Mouse (Mus musculus): ENCODE measurements around the gene Best3. TPM values are rescaled to one million over a fixed set of nuclear protein-coding genes. Genes with fewer than 3 reads are reported as not detected.

The Best3 gene
- polyA plus RNA-seq, 1 experiment from 2014 or later = 0.05 TPM

Other genes starting within 250 kb of the Best3 start
- gene Myrfl, start 89.4 kb upstream of the Best3 start, polyA plus RNA-seq (2015; fragmentation: Nextera tagmentation; extraction: Ambion mirVana) = 1.2 and 1.3 TPM in 2 replicates
- 24.6 and 25.2 TPM in 2 replicates for gene Rab3ip, start 35.5 kb upstream of the Best3 start, polyA plus RNA-seq (2015; fragmentation: Nextera tagmentation; extraction: Ambion mirVana)
- not detected in 2 replicates for gene Gm10271, start 13.7 kb upstream of the Best3 start, polyA plus RNA-seq (2015; fragmentation: Nextera tagmentation; extraction: Ambion mirVana)
- not detected in 2 replicates for gene Lrrc10, start 59.0 kb downstream of the Best3 start, polyA plus RNA-seq (2015; fragmentation: Nextera tagmentation; extraction: Ambion mirVana)
- gene Cct2, start 77.5 kb downstream of the Best3 start, polyA plus RNA-seq (2015; fragmentation: Nextera tagmentation; extraction: Ambion mirVana) = 227 and 229 TPM in 2 replicates
- gene Frs2, start 162.2 kb downstream of the Best3 start, polyA plus RNA-seq (2015; fragmentation: Nextera tagmentation; extraction: Ambion mirVana) = 18.4 and 18.8 TPM in 2 replicates
- 62.4 and 64.3 TPM in 2 replicates for gene Yeats4, start 238.2 kb downstream of the Best3 start, polyA plus RNA-seq (2015; fragmentation: Nextera tagmentation; extraction: Ambion mirVana)

Data from stomach, embryonic 15.5 days (tissue).